Mouse (Mus musculus) testis, adult 2 months (tissue): ENCODE measurements around the gene Rtca.

Experiments used
- CTCF ChIP-seq: fragments of 200-500 bp; IDR thresholded peaks from 2 replicates; pipeline ENCODE4 v1.5.1; 2012; ENCODE audit warnings: low read depth, mild to moderate bottlenecking, inconsistent platforms, low read length, moderate library complexity; ENCODE audit not compliant: control insufficient read depth, insufficient read depth, insufficient replicate concordance
- POLR2A ChIP-seq: fragments of 200-500 bp; IDR thresholded peaks from 2 replicates; pipeline ENCODE4 v1.6.1; 2012; ENCODE audit warnings: low read depth, mild to moderate bottlenecking, inconsistent platforms, low read length, moderate library complexity; ENCODE audit not compliant: control insufficient read depth

- TF ChIP-seq POLR2A: no peak
- peak; percentile 52; the same call in 1 of the 2 replicates for TF ChIP-seq CTCF
These were observed 4.3 kb upstream of the Rtca start for GRCm38 (mm10) chr3:116512151-116512903.
